Comparison of ENCODE assay signal across 1 mouse cellular context in the genomic region with DNA sequence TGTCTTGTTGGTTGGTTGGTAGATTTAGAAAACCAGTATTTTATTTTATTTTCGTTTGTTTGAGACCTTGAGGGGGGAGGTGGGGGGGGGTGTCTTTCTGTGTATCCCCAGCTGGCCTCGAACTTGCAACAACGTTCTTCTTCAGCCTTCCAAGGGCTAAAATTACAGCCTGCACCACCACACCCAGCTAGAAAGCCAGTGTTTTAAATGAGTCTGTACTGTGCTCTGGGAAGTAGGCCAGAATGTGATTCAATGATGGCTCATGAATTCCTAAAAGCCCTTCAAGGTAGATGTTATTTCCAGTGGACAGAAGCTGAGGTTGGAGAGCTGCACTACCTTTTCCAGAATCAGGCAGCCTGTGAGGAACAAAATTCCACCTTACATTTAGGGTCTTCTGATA.
TF ChIP-seq lines count a peak whose summit lies in the region.

No protein-coding gene starts in this region.

TF ChIP-seq in CH12.LX, 34 proteins besides CTCF, POLR2A, EP300 and RAD21 (continued from another document):
- TF ChIP-seq CHD1 (IDR thresholded peaks at IDR 0.05; ENCODE audit: low read depth, low read length) (peak; percentile 55; the same call in 1 of the 2 replicates), ZNF384 (IDR thresholded peaks at IDR 0.05; ENCODE audit: low read depth, low read length) (no peak), ZKSCAN1 (IDR thresholded peaks at IDR 0.05; ENCODE audit: borderline replicate concordance, low read depth, low read length) (no peak), POLR2AphosphoS2 (IDR thresholded peaks at IDR 0.05; ENCODE audit: low read depth, low read length) (no peak; the same call in 1 of the 2 replicates), MAX (IDR thresholded peaks at IDR 0.05; ENCODE audit: low read length) (no peak)
